Mouse (Mus musculus) adrenal gland (tissue): ENCODE measurements around the gene Bicc1.
"Not testable (repeated sequence)": the region's sequence is repeated elsewhere in the genome, so short reads cannot be mapped to it uniquely, and the experiment has no call there.

Experiments used
- intact Hi-C: fragments of 180-260 bp; cut with DNase I; formaldehyde crosslinking; loops from one replicate; pipeline ENCODE4 v1.15.1; 2025

Bicc1 gene

GRCm38 (mm10) chr10:70952056-70952769 lies 207.3 kb downstream of the Bicc1 start:
- intact Hi-C loops: no loop called here

- intact Hi-C loops: no loop called here
Measured at GRCm38 (mm10) chr10:70950105-70950424, 209.4 kb downstream of the Bicc1 start.

- intact Hi-C loops: no loop called here
Measured at GRCm38 (mm10) chr10:70949254-70950104, 210.0 kb downstream of the Bicc1 start.

- intact Hi-C loops: no loop called here
Measured at GRCm38 (mm10) chr10:70948276-70948675, 211.2 kb downstream of the Bicc1 start.

- intact Hi-C loops: not testable (repeated sequence)
Measured at GRCm38 (mm10) chr10:70946121-70946520, 213.4 kb downstream of the Bicc1 start.

GRCm38 (mm10) chr10:70945076-70945475 lies 214.4 kb downstream of the Bicc1 start:
- intact Hi-C loops: no loop called here

GRCm38 (mm10) chr10:70941623-70942022 lies 217.9 kb downstream of the Bicc1 start:
- intact Hi-C loops: no loop called here

GRCm38 (mm10) chr10:70939751-70940150 lies 219.7 kb downstream of the Bicc1 start:
- intact Hi-C loops: no loop called here

- intact Hi-C loops: no loop called here
Measured at GRCm38 (mm10) chr10:70937450-70937849, 222.1 kb downstream of the Bicc1 start.

GRCm38 (mm10) chr10:70936008-70936407 lies 223.5 kb downstream of the Bicc1 start:
- intact Hi-C loops: no loop called here

GRCm38 (mm10) chr10:70926126-70926525 lies 233.4 kb downstream of the Bicc1 start:
- intact Hi-C loops: no loop called here

- intact Hi-C loops: no loop called here
Measured at GRCm38 (mm10) chr10:70924348-70924747, 235.2 kb downstream of the Bicc1 start.

GRCm38 (mm10) chr10:70923936-70924335 lies 235.6 kb downstream of the Bicc1 start:
- intact Hi-C loops: no loop called here

GRCm38 (mm10) chr10:70921481-70921880 lies 238.0 kb downstream of the Bicc1 start:
- intact Hi-C loops: no loop called here

- intact Hi-C loops: no loop called here
Measured at GRCm38 (mm10) chr10:70919851-70920250, 239.6 kb downstream of the Bicc1 start.

- intact Hi-C loops: no loop called here
Measured at GRCm38 (mm10) chr10:70919031-70919663, 240.4 kb downstream of the Bicc1 start.

GRCm38 (mm10) chr10:70916697-70917096 lies 242.8 kb downstream of the Bicc1 start:
- intact Hi-C loops: no loop called here

- intact Hi-C loops: no loop called here
Measured at GRCm38 (mm10) chr10:70915096-70915495, 244.4 kb downstream of the Bicc1 start.

- intact Hi-C loops: no loop called here
Measured at GRCm38 (mm10) chr10:70903936-70904335, 255.6 kb downstream of the Bicc1 start.

- intact Hi-C loops: no loop called here
Measured at GRCm38 (mm10) chr10:70902751-70903485, 256.6 kb downstream of the Bicc1 start.

GRCm38 (mm10) chr10:70901193-70901875 lies 258.2 kb downstream of the Bicc1 start:
- intact Hi-C loops: no loop called here
